Mouse (Mus musculus) lung, adult 2 months (tissue): ENCODE results near the gene Unc13b.

Experiments
- CTCF ChIP-seq: fragments of 200-500 bp; IDR thresholded peaks from 2 replicates; pipeline ENCODE4 v1.5.1; 2011; ENCODE audit warnings: mild to moderate bottlenecking, low read length, control low read depth; ENCODE audit not compliant: insufficient read depth
- POLR2A ChIP-seq: fragments of 200-500 bp; IDR thresholded peaks from 2 replicates; pipeline ENCODE4 v1.6.1; 2011; ENCODE audit warnings: low read depth, mild to moderate bottlenecking, control low read depth, low read length, borderline replicate concordance; ENCODE audit errors: extremely low read depth

- TF ChIP-seq CTCF (peak; percentile 61), POLR2A (no peak)
These were observed 208.0 kb downstream of the Unc13b start, which contains the start of gene Atp8b5 for GRCm38 (mm10) chr4:43266623-43267322.
